Mouse (Mus musculus) CH12.LX (cell line): ENCODE measurements around the gene Lair1.

Experiments
- CTCF ChIP-seq, 2 experiments: IDR thresholded peaks in 1 of 2; conservative IDR thresholded peaks in 1 of 2; 2 replicates each; pipeline ENCODE4 v1.5.1; 2011 to 2012; ENCODE audit warnings: low read depth in 2 of 2, low read length in 2 of 2, improper control_type of control experiment in 1 of 2, inconsistent platforms in 1 of 2, mild to moderate bottlenecking in 1 of 2, moderate library complexity in 1 of 2
- E2F4 ChIP-seq: IDR thresholded peaks from 2 replicates; pipeline ENCODE4 v1.6.1; 2011; ENCODE audit warnings: low read depth, low read length, improper control_type of control experiment; ENCODE audit not compliant: insufficient replicate concordance
- JUND ChIP-seq: conservative IDR thresholded peaks from 2 replicates; pipeline ENCODE4 v1.6.1; 2011; ENCODE audit warnings: low read depth, low read length, improper control_type of control experiment
- MAX ChIP-seq: IDR thresholded peaks from 2 replicates; pipeline ENCODE4 v1.6.1; 2011; ENCODE audit warnings: low read length, improper control_type of control experiment
- MYC ChIP-seq: IDR thresholded peaks from 2 replicates; pipeline ENCODE4 v1.6.1; 2011; ENCODE audit warnings: low read depth, mild to moderate bottlenecking, improper control_type of control experiment, low read length
- POLR2A ChIP-seq: IDR thresholded peaks from 2 replicates; pipeline ENCODE4 v1.6.1; 2011; ENCODE audit warnings: low read depth, mild to moderate bottlenecking, improper control_type of control experiment, low read length
- TBP ChIP-seq: conservative IDR thresholded peaks from 2 replicates; pipeline ENCODE4 v1.6.1; 2011; ENCODE audit warnings: low read depth, low read length, improper control_type of control experiment
- ZNF384 ChIP-seq: IDR thresholded peaks from 2 replicates; pipeline ENCODE4 v1.6.1; 2012; ENCODE audit warnings: low read depth, low read length, improper control_type of control experiment, inconsistent platforms

DNA sequence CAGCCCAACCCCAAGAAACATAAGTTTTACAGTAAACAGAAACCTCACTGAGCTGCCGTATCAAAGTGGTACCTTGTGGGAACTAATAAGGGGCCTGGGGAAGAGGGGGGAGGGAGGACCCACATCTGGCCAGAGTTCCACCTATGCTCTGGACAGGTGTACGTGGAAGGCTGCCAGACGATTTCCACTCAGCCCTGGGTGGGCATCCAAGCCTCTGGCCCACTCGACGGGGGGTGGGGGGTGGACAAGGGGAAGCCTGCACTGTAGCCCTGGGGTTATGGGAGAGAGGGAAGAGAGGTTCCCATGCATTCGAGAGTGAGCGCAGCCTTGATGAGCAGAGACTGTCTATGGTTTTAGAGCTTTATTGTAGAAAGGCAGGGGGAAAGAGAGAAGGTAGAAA, 16.5 kb upstream of the Lair1 start:
- TF ChIP-seq POLR2A (no peak), JUND (no peak), CTCF (conservative IDR thresholded peaks at IDR 0.05 in 1 of 2, IDR thresholded peaks at IDR 0.05 in 1 of 2; ENCODE audit: low read depth in 2 of 2, low read length in 2 of 2) (no peak), ZNF384 (no peak), TBP (no peak), MYC (no peak), E2F4 (no peak), MAX (no peak)
